ENCODE assay signal across 12 mouse cellular contexts in genomic region chr4:29665561-29665960, GRCm38 (mm10).
"Had no signal": no experiment of that assay in that cellular context is flagged by ENCODE, and none has a peak within 500 bp of the region (broad histone marks: within the 10 kb centered on the region; RNA-seq: fewer than 3 reads in every experiment).

No protein-coding gene starts in this region.

- DNase-seq: retina, postnatal 1 day; right cerebral cortex, adult 18-20 months; right cerebral cortex, postnatal 14 days; right cerebral cortex, postnatal 25 days; right cerebral cortex, postnatal 4 days; spleen, adult 18-20 months; thymus, adult 18-20 months; thymus, adult 2 months; thymus, postnatal 14 days; thymus, postnatal 25 days; thymus, postnatal 36 days; thymus, postnatal 4 days had no signal
